Mouse (Mus musculus): Measurements from ENCODE around the gene Wdr24. TPM values are rescaled to one million over a fixed set of nuclear protein-coding genes. Genes with fewer than 3 reads are reported as not detected.

The Wdr24 gene
- polyA plus RNA-seq, 1 experiment from 2014 or later = 27.4 TPM

DNA sequence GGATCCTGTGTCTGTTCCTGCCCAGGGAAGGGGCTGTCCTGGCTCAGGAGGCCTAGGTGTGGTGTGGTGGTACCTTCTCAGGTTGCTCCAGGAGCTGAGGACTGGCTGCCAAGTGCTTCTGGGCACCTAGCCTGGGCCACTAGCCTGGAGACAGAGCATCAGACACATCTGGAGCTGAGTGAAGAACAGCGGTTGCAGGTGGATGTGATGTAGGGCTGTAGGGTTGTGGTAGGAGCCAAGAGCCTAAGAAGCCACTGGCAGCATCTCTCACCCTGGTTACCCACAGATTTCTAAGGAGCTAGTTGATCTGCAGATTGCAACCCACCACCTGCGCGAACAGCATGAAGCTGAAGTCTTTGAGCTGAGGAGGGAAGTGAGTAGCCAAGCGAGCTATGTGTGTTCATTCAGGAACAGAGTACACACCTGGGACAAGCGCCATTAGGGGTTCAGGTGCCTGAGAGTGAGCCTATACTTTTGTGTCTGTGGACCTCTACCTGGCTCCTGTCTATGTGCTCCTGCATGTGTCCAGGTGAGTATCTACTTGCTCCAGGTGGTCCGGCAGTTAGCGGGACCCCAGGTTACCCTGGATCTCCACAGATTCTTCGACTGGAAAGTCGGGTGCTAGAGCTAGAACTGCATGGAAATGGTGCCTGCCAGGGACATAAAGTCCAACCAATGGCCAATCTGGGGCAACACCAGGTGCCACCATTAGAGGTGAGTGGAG is 36.5 kb upstream of the Wdr24 start:
- Histone ChIP-seq H3K27me3 (ENCODE audit: control insufficient read depth, insufficient read depth, low read length) (no peaks in the 10 kb centered on the region), H3K4me1 (ENCODE audit: control insufficient read depth, insufficient read depth, low read length) (peaks cover 28% of the 10 kb centered on the region), H3K4me3 (ENCODE audit: low read depth, low read length) (no peak overlapping the region), H3K9ac (ENCODE audit: low read length) (no peak overlapping the region), H3K27ac (ENCODE audit: low read depth, low read length) (no peak overlapping the region), H3K9me3 (ENCODE audit: control insufficient read depth, low read length) (no peaks in the 10 kb centered on the region), H3K36me3 (ENCODE audit: control insufficient read depth, insufficient read depth, low read length) (peaks cover 20% of the 10 kb centered on the region), H3K4me2 (no peak overlapping the region)
- no peak for DNase-seq (ENCODE audit: low spot score, missing footprints)
- 95% methylated on average over 9 of the region's 9 CpGs for WGBS
- no peak for ATAC-seq (ENCODE audit: low FRiP score)

DNA sequence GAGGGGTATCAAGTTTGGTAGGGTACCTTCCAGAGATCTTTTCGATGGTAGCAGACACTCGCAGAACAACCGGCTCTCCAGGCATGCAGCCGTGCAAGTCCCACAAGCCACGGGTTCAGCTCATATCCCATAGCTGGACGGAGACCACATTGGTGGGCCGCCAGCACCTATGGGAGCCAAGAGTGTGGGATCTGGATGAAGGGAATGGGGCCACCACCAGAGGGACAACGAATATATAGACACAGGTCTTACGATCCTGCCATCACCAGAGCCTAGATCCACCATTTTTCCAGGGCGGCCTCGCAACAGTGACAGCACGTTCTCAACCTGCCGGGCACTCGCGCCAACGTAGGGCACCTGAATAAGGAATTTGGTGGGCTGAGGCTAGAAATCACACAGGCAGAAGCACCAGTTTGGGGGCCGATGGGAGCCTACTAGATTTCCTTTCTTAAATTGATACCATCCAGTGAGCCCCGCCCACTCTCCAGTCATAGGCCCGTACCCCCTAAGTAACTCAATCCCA is 32.0 kb upstream of the Wdr24 start:
- no peak for DNase-seq (ENCODE audit: low spot score, missing footprints)
- Histone ChIP-seq H3K9me3 (ENCODE audit: control insufficient read depth, low read length) (no peaks in the 10 kb centered on the region), H3K9ac (ENCODE audit: low read length) (peak overlapping the region; percentile 87), H3K4me2 (peak overlapping the region; percentile 98), H3K36me3 (ENCODE audit: control insufficient read depth, insufficient read depth, low read length) (0 out of 2 replicates have a peak, but pooled peaks cover 2% of the 10 kb centered on the region), H3K27ac (ENCODE audit: low read depth, low read length) (peak overlapping the region; percentile 75; the same call in 1 of the 2 replicates), H3K27me3 (ENCODE audit: control insufficient read depth, insufficient read depth, low read length) (no peaks in the 10 kb centered on the region), H3K4me3 (ENCODE audit: low read depth, low read length) (peak overlapping the region; percentile 82), H3K4me1 (ENCODE audit: control insufficient read depth, insufficient read depth, low read length) (peaks cover 48% of the 10 kb centered on the region)
- 27% methylated on average over 19 of the region's 19 CpGs for WGBS
- ATAC-seq (ENCODE audit: low FRiP score) = 0 out of 2 replicates have a peak, but pooled peaks have one; percentile 0

DNA sequence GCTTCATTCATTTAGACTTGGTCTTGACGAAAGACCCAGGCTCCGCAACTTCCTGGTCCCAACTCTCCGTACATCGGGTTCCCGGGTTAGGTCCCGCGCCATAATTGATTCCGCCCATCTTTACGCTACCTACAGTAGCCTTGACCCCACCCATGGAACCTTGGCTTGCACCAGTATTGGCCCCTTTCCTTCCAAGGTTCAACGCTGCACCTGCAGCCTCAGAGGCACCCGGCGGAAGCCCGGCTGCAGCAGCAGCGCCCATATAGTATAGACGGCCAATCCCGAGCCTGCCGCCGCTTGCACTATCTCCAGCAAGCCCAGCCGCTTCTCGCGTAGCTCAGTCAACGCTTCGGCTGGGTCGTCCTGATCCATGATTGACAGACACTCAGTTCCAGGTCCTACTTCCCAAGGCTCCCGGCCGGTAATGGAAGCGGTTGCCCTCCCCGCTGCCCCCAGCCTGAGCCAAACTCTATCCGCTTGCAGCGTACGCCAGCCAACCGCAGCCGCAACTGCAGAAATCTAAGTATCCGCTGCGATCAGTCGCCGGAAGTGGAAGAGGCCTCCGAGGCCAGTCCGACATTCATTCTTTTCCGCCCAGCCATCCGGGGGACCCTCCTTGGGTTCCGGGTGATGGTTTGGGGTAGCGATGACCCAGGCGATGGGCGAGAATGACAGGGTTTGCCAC is 31.4 kb upstream of the Wdr24 start:
- Histone ChIP-seq H3K27me3 (ENCODE audit: control insufficient read depth, insufficient read depth, low read length) (no peaks in the 10 kb centered on the region), H3K27ac (ENCODE audit: low read depth, low read length) (peak overlapping the region; percentile 75), H3K4me3 (ENCODE audit: low read depth, low read length) (peak overlapping the region; percentile 82), H3K36me3 (ENCODE audit: control insufficient read depth, insufficient read depth, low read length) (0 out of 2 replicates have a peak, but pooled peaks cover 2% of the 10 kb centered on the region), H3K4me1 (ENCODE audit: control insufficient read depth, insufficient read depth, low read length) (peaks cover 48% of the 10 kb centered on the region), H3K9ac (ENCODE audit: low read length) (peak overlapping the region; percentile 87), H3K9me3 (ENCODE audit: control insufficient read depth, low read length) (no peaks in the 10 kb centered on the region), H3K4me2 (peak overlapping the region; percentile 98)
- DNase-seq (ENCODE audit: low spot score, missing footprints) = peak; percentile 99
- peak; percentile 45 for ATAC-seq (ENCODE audit: low FRiP score)
- under 1% methylated on average over 45 of the region's 45 CpGs for WGBS

DNA sequence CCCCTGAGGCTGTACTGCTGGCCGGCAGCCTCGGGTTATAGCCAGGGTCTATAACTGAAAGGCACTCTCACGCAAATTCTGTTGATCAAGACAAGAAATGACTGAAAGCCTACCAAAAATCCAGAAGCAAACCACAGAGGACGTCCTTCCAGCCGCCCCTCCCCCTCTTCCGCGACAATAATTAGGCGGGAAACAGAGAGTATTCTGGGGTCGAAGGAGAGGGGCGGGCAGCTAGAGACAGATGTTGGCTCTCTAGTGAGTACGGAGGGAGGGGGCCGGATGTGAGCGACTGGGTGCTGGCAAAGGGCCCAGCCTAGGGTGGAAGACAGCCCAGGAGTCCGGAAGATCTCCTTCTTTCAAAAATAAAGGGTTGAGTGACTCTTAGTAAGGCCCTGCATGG is 30.8 kb upstream of the Wdr24 start, which contains the start of gene Fam173a:
Gene Fam173a, minus strand, starts transcription at position 287 of the 400 bp plus-strand sequence.
- Histone ChIP-seq H3K27me3 (ENCODE audit: control insufficient read depth, insufficient read depth, low read length) (no peaks in the 10 kb centered on the region), H3K27ac (ENCODE audit: low read depth, low read length) (peak within 1 kb of the TSS; percentile 75), H3K9me3 (ENCODE audit: control insufficient read depth, low read length) (no peaks in the 10 kb centered on the region), H3K4me3 (ENCODE audit: low read depth, low read length) (peak within 1 kb of the TSS; percentile 82), H3K4me1 (ENCODE audit: control insufficient read depth, insufficient read depth, low read length) (peaks cover 54% of the 10 kb centered on the region), H3K36me3 (ENCODE audit: control insufficient read depth, insufficient read depth, low read length) (0 out of 2 replicates have a peak, but pooled peaks cover 2% of the 10 kb centered on the region), H3K4me2 (peak within 1 kb of the TSS; percentile 98), H3K9ac (ENCODE audit: low read length) (peak within 1 kb of the TSS; percentile 87)
- ATAC-seq (ENCODE audit: low FRiP score) = peak; percentile 16; the same call in 1 of the 2 replicates
- WGBS = under 1% methylated on average over 14 of the region's 14 CpGs
- no peak for DNase-seq (ENCODE audit: low spot score, missing footprints)

DNA sequence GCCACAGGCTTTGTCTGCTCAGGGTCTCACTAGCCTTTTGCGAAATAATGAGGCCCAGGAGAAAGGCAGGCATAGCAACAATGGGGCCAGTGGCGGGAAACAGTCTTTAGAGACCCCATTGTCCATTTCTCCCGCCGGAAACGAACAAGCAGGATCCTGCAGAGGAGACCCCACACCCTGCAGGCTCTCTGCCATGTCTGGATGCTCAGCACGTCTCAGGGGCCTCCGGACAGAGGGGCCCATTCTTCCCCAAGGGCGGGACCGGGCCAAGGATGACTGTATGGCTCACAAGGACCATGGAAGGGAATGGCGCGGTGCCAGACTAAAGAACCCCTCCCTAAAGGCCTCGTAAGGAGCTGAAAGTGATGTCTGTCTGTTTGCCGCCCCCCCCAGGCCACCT is 29.2 kb upstream of the Wdr24 start:
- DNase-seq (ENCODE audit: low spot score, missing footprints) (peak; percentile 91), ATAC-seq (ENCODE audit: low FRiP score) (peak; percentile 48)
- H3K4me2 ChIP-seq = peak overlapping the region; percentile 98
- no peaks in the 10 kb centered on the region for H3K9me3 ChIP-seq (ENCODE audit: control insufficient read depth, low read length)
- H3K27me3 ChIP-seq (ENCODE audit: control insufficient read depth, insufficient read depth, low read length) = no peaks in the 10 kb centered on the region
- H3K4me1 ChIP-seq (ENCODE audit: control insufficient read depth, insufficient read depth, low read length) = peaks cover 55% of the 10 kb centered on the region
- peak overlapping the region; percentile 75 for H3K27ac ChIP-seq (ENCODE audit: low read depth, low read length)
- H3K4me3 ChIP-seq (ENCODE audit: low read depth, low read length) = peak overlapping the region; percentile 89
- 28% methylated on average over 13 of the region's 13 CpGs for WGBS
- peak overlapping the region; percentile 87 for H3K9ac ChIP-seq (ENCODE audit: low read length)
- H3K36me3 ChIP-seq (ENCODE audit: control insufficient read depth, insufficient read depth, low read length) = 0 out of 2 replicates have a peak, but pooled peaks cover 2% of the 10 kb centered on the region

DNA sequence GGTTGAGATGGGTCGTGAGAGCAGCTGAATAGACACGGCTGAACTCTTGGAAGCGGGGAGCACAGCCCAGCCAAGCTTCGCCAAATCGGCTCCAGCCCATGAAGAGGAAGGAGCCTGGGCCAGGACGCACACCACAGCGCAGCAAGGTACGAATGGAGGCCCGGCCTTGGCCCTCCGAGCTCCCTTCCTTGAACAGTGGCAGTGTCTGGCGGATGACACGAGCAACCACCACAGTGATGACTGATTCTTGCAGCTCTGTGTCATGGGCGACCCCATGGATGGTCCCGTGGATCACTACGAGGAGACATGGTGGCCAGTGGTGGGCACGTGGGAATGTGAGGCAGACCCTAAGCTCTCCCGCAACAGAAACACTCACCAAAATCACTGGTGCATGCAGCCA is 28.4 kb upstream of the Wdr24 start:
- H3K4me2 ChIP-seq = peak overlapping the region; percentile 98
- H3K27ac ChIP-seq (ENCODE audit: low read depth, low read length) = peak overlapping the region; percentile 75
- H3K9ac ChIP-seq (ENCODE audit: low read length) = peak overlapping the region; percentile 87
- no peaks in the 10 kb centered on the region for H3K9me3 ChIP-seq (ENCODE audit: control insufficient read depth, low read length)
- H3K36me3 ChIP-seq (ENCODE audit: control insufficient read depth, insufficient read depth, low read length) = no peaks in the 10 kb centered on the region
- DNase-seq (ENCODE audit: low spot score, missing footprints) (no peak), ATAC-seq (ENCODE audit: low FRiP score) (no peak)
- no peaks in the 10 kb centered on the region for H3K27me3 ChIP-seq (ENCODE audit: control insufficient read depth, insufficient read depth, low read length)
- WGBS = 51% methylated on average over 17 of the region's 17 CpGs
- H3K4me3 ChIP-seq (ENCODE audit: low read depth, low read length) = peak overlapping the region; percentile 89
- peaks cover 55% of the 10 kb centered on the region for H3K4me1 ChIP-seq (ENCODE audit: control insufficient read depth, insufficient read depth, low read length)

DNA sequence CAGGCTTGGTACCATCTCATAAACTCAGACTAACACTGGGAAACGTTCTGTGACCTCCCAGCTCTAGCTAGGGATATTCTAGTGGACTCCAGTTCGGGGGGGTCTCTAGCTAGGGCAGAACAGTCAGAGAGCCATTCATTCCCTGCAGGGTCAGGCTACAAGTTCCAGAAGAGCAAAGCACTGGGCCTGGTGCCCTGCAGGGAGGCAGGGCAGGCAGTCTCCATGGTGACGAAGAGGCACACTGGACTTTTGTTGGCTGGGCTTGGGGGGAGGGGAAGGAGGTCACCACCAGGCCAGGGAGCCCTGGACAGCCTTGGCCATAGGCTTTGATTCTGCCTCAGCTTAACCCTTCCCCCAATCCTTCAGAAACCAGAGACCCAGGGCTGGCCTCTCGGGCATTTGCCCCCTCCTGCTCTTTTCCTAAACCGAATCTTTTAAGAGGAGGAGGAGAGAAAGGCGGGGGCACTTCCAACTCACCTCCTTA is 27.8 kb upstream of the Wdr24 start, which contains the start of gene AC134908.4:
Gene AC134908.4, minus strand, starts transcription at position 51 of the 484 bp plus-strand sequence.
- ATAC-seq (ENCODE audit: low FRiP score) = peak; percentile 61
- H3K9me3 ChIP-seq (ENCODE audit: control insufficient read depth, low read length) = no peaks in the 10 kb centered on the region
- WGBS = 4% methylated on average over 6 of the region's 6 CpGs

GRCm38 (mm10) chr17:25796211-25796771 is 27.1 kb upstream of the Wdr24 start:
- no peak for ATAC-seq (ENCODE audit: low FRiP score)
- Histone ChIP-seq H3K27ac (ENCODE audit: low read depth, low read length) (peak overlapping the region; percentile 75), H3K27me3 (ENCODE audit: control insufficient read depth, insufficient read depth, low read length) (no peaks in the 10 kb centered on the region), H3K4me3 (ENCODE audit: low read depth, low read length) (peak overlapping the region; percentile 89), H3K4me2 (peak overlapping the region; percentile 98), H3K36me3 (ENCODE audit: control insufficient read depth, insufficient read depth, low read length) (no peaks in the 10 kb centered on the region), H3K9me3 (ENCODE audit: control insufficient read depth, low read length) (no peaks in the 10 kb centered on the region), H3K9ac (ENCODE audit: low read length) (peak overlapping the region; percentile 87), H3K4me1 (ENCODE audit: control insufficient read depth, insufficient read depth, low read length) (peaks cover 49% of the 10 kb centered on the region)
- DNase-seq (ENCODE audit: low spot score, missing footprints) = peak; percentile 96
- WGBS = under 1% methylated on average over 36 of the region's 37 CpGs

More for the DNA sequence above, 27.8 kb upstream of the Wdr24 start, which contains the start of gene AC134908.4:
- Histone ChIP-seq H3K9ac (ENCODE audit: low read length) (peak within 1 kb of the TSS; percentile 87), H3K4me1 (ENCODE audit: control insufficient read depth, insufficient read depth, low read length) (peaks cover 55% of the 10 kb centered on the region), H3K27me3 (ENCODE audit: control insufficient read depth, insufficient read depth, low read length) (no peaks in the 10 kb centered on the region), H3K4me2 (peak within 1 kb of the TSS; percentile 98), H3K4me3 (ENCODE audit: low read depth, low read length) (peak within 1 kb of the TSS; percentile 89), H3K36me3 (ENCODE audit: control insufficient read depth, insufficient read depth, low read length) (no peaks in the 10 kb centered on the region), H3K27ac (ENCODE audit: low read depth, low read length) (peak within 1 kb of the TSS; percentile 75)
- DNase-seq (ENCODE audit: low spot score, missing footprints) = peak; percentile 95

Data from midbrain, embryonic 11.5 days (tissue).